In the genomic region with DNA sequence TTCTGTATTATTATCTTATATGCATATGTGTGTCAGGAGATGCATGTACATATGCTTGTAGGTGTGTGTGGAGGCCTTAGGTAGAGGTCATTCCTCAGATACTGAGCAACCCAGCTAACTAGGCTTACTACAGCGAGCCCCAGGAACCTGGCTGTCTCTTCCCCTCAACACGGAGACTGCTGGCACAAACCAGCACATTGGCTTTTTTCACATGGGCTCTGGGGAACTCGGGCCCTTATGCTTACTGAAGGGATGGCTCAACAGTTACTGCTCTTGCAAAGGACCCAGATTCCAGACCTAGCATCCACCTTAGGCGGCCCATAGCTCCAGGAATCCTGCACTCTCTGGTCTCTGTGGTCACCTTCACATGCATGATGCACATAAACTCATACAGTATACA, we compare ENCODE assay signal across 24 mouse cellular contexts.
"Had no signal": no experiment of that assay in that cellular context is flagged by ENCODE, and none has a peak within 500 bp of the region (broad histone marks: within the 10 kb centered on the region; RNA-seq: fewer than 3 reads in every experiment).

No protein-coding gene starts in this region.

- H3K27ac ChIP-seq: heart, embryonic 10.5 days; hindbrain, embryonic 14.5 days; kidney, embryonic 15.5 days; kidney, postnatal 0 days; limb, embryonic 13.5 days; limb, embryonic 15.5 days; liver, embryonic 12.5 days; liver, embryonic 14.5 days had no signal

- ATAC-seq: hindbrain, embryonic 16.5 days; intestine, embryonic 16.5 days; liver, embryonic 12.5 days had no signal

- H3K4me3 ChIP-seq: heart, embryonic 10.5 days; heart, embryonic 12.5 days; kidney, embryonic 15.5 days; limb, embryonic 13.5 days; limb, embryonic 15.5 days; liver, embryonic 12.5 days had no signal

- DNase-seq: gastrocnemius, postnatal 14 days; gastrocnemius, postnatal 36 days; heart, adult 18-20 months; heart, postnatal 14 days; heart, postnatal 36 days; kidney, adult 11 months; kidney, adult 2 months; kidney, adult 9 months; kidney, postnatal 14 days; kidney, postnatal 36 days; layer of hippocampus, adult 9-11 months; layer of hippocampus, postnatal 36 days; left cerebral cortex, postnatal 4 days had no signal

- H3K9me3 ChIP-seq: heart, embryonic 10.5 days; heart, embryonic 12.5 days; kidney, embryonic 15.5 days; limb, embryonic 13.5 days; limb, embryonic 15.5 days; liver, embryonic 12.5 days had no signal

- H3K27me3 ChIP-seq: heart, embryonic 12.5 days; kidney, embryonic 15.5 days; limb, embryonic 13.5 days; limb, embryonic 15.5 days; liver, embryonic 12.5 days had no signal

- H3K4me2 ChIP-seq: heart, embryonic 12.5 days; hindbrain, embryonic 14.5 days; kidney, embryonic 15.5 days; limb, embryonic 13.5 days; limb, embryonic 15.5 days; liver, embryonic 12.5 days had no signal

- H3K9ac ChIP-seq: heart, embryonic 12.5 days; hindbrain, embryonic 14.5 days; kidney, embryonic 15.5 days; limb, embryonic 13.5 days; limb, embryonic 15.5 days; liver, embryonic 12.5 days; liver, embryonic 14.5 days had no signal

- H3K4me1 ChIP-seq: heart, embryonic 10.5 days; heart, embryonic 12.5 days; kidney, embryonic 15.5 days; limb, embryonic 13.5 days; limb, embryonic 15.5 days; liver, embryonic 12.5 days had no signal
